Mouse (Mus musculus) ES-Bruce4 (cell line): ENCODE results near the gene Zfp39. TPM values are rescaled to one million over a fixed set of nuclear protein-coding genes. Genes with fewer than 3 reads are reported as not detected.

Experiments
- H3K27ac ChIP-seq: 2 replicates; pipeline ENCODE4 v1.5.1; 2012; ENCODE audit warnings: low read length, inconsistent platforms; ENCODE audit not compliant: insufficient read depth
- H3K27me3 ChIP-seq: 2 replicates; pipeline ENCODE4 v1.6.1; 2012; ENCODE audit warnings: mild to moderate bottlenecking, low read length, inconsistent platforms; ENCODE audit not compliant: control insufficient read depth, poor library complexity, insufficient read depth, severe bottlenecking
- H3K36me3 ChIP-seq: 2 replicates; pipeline ENCODE4 v1.6.1; 2012; ENCODE audit warnings: inconsistent platforms, mild to moderate bottlenecking, low read length, moderate library complexity; ENCODE audit not compliant: control insufficient read depth, poor library complexity, insufficient read depth, severe bottlenecking
- H3K4me1 ChIP-seq: one replicate; pipeline ENCODE4 v1.8.1; 2011; ENCODE audit warnings: low read length; ENCODE audit not compliant: control insufficient read depth, insufficient read depth
- H3K4me3 ChIP-seq: 2 replicates; pipeline ENCODE4 v1.5.1; 2011; ENCODE audit warnings: low read depth, mild to moderate bottlenecking, low read length
- H3K9ac ChIP-seq: 2 replicates; pipeline ENCODE4 v1.6.1; 2012; ENCODE audit warnings: low read depth, mild to moderate bottlenecking, inconsistent platforms; ENCODE audit not compliant: poor library complexity, severe bottlenecking
- H3K9me3 ChIP-seq: replicated peaks from 2 replicates; pipeline ENCODE4 v1.6.1; 2012; ENCODE audit warnings: mild to moderate bottlenecking, low read length, inconsistent platforms; ENCODE audit not compliant: control insufficient read depth, poor library complexity, insufficient read depth, severe bottlenecking
- CTCF ChIP-seq: IDR thresholded peaks from one replicate; pipeline ENCODE4 v1.8.1; 2011; ENCODE audit warnings: low read depth, low read length
- EP300 ChIP-seq: IDR thresholded peaks from 2 replicates; pipeline ENCODE4 v1.6.1; 2011; ENCODE audit warnings: low read depth, low read length; ENCODE audit not compliant: insufficient read depth
- POLR2A ChIP-seq: IDR thresholded peaks from one replicate; pipeline ENCODE4 v1.8.1; 2011; ENCODE audit warnings: low read length; ENCODE audit not compliant: insufficient read depth
- polyA plus RNA-seq: library from polyadenylated mRNA; stranded (reverse); fragments of >200 nt; gene quantifications from 2 replicates; pipeline ENCODE4 v1.2.4, GENCODE M21; 2011; ENCODE audit warnings: low read depth; ENCODE audit not compliant: missing spikeins, insufficient read depth, insufficient read length

Zfp39 gene
- polyA plus RNA-seq, 1 experiment, result 6.1 TPM

DNA sequence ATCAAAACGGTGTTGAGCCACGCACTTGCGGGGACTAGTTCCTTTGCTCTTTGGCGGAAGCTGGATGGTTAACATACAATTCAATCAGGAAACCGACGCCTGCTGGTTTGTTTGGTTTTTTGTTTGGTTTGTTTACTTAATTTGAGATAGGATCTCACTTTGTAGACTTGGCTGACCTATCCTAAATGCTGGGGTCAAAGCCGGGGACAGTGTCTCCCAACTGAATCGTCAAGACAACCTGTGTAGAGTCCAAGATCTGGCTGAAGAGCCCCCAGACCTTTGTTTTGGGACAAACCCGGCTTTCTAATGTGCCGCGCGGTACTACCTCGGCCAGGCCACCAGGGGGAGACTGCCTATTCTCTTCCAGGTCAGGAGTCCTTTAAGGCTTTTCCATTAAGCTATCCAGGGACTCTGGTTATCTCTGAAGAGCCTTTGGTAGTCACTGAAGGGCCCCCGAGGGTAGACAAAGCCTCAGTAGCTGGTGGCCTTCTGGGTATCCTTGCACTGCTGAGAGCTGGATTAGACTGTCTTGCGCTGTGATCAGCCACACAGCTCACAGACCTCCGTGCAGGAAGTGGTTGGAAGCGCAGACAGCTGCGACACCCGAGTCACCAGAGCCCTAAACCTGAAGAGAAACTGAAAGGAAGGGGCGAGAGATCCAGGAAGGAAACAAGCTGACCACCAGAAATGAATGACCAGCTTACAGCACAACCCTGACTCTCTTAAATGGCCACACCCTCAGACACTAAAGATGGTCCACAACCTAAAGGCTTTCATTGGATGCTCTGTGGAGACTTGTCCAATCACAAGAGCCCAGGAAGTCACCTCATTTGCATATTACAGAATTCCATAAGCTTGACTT, 24.0 kb upstream of the Zfp39 start:
- Histone ChIP-seq H3K4me3 (no peak overlapping the region), H3K27ac (no peak overlapping the region), H3K36me3 (0 out of 2 replicates have a peak, but pooled peaks cover 6% of the 10 kb centered on the region), H3K9ac (no peak overlapping the region), H3K27me3 (no peaks in the 10 kb centered on the region), H3K4me1 (peaks cover 2% of the 10 kb centered on the region), H3K9me3 (no peaks in the 10 kb centered on the region)
- no peak for TF ChIP-seq EP300
- TF ChIP-seq POLR2A, result no peak
- peak; percentile 73 for TF ChIP-seq CTCF

DNA sequence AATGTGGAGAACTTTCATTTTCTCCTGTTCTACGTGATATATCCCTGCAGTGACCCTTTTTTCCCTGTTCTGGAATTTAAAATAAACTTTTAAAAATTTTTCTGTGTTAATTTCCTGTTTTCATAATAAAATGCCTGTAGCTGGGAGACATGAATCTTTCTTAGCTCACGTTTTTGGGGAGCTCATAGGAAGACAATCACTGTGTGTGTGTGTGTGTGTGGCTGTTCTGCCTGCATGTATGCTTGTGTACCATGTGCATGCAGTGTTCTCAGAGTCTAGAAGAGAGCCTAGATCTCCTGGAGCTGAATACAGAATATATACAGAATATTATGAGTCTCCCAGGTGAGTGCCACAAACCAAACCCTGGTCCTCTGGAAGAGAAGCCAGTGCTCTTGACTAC, 23.0 kb upstream of the Zfp39 start:
- no peak overlapping the region for H3K4me3 ChIP-seq
- H3K27me3 ChIP-seq, result no peaks in the 10 kb centered on the region
- no peaks in the 10 kb centered on the region for H3K9me3 ChIP-seq
- TF ChIP-seq CTCF, result no peak
- no peak for TF ChIP-seq POLR2A
- TF ChIP-seq EP300, result no peak
- peaks cover 2% of the 10 kb centered on the region for H3K4me1 ChIP-seq
- no peak overlapping the region for H3K27ac ChIP-seq
- H3K36me3 ChIP-seq, result 0 out of 2 replicates have a peak, but pooled peaks cover 2% of the 10 kb centered on the region
- no peak overlapping the region for H3K9ac ChIP-seq

DNA sequence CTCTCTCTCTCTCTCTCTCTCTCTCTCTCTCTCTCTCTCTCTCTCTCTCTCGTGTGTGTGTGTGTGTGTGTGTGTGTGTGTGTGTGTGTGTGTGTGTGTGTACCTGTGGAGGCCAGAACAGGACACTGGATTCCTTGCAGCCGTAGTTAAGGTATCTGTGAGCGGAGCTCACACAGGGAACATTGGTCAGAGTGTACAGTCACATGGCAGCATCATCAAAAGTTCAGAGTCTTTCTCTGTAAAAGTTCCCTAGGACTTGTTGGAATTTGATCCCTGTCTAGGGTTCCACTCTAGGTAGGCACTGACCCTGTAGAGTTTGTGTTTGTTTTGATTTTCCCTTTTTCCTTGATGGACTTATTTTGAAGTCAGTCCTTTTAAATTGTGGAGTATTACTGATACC, 22.6 kb upstream of the Zfp39 start:
- no peak for TF ChIP-seq EP300
- no peak for TF ChIP-seq CTCF
- no peak for TF ChIP-seq POLR2A
- Histone ChIP-seq H3K27me3 (no peaks in the 10 kb centered on the region), H3K9me3 (no peaks in the 10 kb centered on the region), H3K36me3 (no peaks in the 10 kb centered on the region), H3K4me1 (peaks cover 2% of the 10 kb centered on the region), H3K9ac (no peak overlapping the region), H3K27ac (no peak overlapping the region), H3K4me3 (no peak overlapping the region)

DNA sequence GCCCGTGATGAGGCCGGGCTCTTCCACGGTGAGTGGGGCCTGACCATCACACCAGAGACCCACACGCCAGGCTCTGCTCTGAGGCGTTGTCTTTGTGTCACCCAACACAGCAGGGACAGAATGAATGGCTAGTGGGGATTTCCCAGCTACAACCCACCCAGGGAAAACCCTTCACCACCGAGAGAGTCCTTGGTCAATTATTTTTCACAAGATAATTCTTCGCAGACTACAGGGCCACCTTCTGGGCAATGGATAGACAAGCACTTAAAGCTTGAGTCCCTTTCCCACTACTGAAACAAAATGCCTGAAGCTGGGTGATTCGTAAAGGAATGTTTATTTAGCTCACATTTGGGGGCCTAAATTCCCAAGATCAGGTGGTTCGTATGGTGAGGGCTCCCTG, 18.4 kb upstream of the Zfp39 start:
- Histone ChIP-seq H3K9ac (no peak overlapping the region), H3K4me1 (no peaks in the 10 kb centered on the region), H3K27me3 (no peaks in the 10 kb centered on the region), H3K36me3 (no peaks in the 10 kb centered on the region), H3K9me3 (no peaks in the 10 kb centered on the region), H3K27ac (no peak overlapping the region), H3K4me3 (no peak overlapping the region)
- TF ChIP-seq EP300 (no peak), CTCF (no peak), POLR2A (no peak)

DNA sequence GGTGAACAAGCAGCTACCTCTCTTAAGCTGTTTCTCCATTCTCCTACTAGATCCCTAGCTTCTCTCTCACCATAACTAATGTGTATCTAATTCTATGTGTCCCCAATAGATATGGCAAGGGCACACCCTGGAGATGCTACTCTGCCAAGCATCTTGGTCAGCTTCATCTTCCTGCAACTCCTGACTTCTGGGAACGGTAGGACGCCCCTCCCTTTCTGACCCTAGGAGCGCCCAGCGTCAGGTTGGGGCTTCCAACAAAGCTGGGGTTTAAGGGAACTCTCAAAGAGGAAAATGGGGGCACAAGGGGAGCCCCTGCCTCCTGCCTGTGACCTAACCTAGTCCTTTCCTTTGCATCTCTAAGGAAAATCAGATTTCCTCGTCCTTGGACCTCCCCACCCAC, 14.7 kb upstream of the Zfp39 start:
- Histone ChIP-seq H3K27me3 (no peaks in the 10 kb centered on the region), H3K9me3 (no peaks in the 10 kb centered on the region), H3K27ac (no peak overlapping the region), H3K9ac (no peak overlapping the region), H3K4me3 (no peak overlapping the region), H3K4me1 (no peaks in the 10 kb centered on the region), H3K36me3 (no peaks in the 10 kb centered on the region)
- TF ChIP-seq POLR2A, result no peak
- no peak for TF ChIP-seq CTCF
- TF ChIP-seq EP300, result no peak

DNA sequence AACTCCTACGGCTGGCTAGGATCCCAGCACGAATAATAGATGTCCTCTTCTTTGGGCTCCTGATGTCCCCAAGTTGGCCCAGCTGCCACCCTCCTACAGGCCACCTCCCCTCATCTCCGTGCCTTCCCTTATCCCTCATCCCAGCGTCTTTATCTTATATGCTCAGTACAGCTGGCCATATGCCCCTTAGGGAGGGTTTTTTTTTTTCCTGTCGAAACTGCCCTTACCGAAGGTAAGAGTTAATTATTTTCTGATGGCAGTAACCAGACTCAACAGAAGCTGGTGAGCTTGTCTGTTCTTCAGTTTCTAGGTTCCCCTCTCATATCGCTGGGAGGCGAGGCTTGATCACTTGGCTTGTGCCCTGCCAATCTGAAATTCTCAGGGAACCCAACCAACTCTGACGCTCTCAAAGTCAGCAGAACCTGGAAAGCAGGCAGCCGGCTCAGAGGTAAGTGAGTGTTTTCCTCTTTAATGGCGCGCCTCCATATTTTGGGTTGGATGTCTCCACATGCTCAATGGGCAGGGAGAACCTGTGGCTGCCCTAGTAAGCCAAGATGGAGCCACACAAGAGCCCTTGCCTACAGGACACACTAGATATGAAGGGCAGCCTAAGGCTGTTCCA, 13.8 kb upstream of the Zfp39 start, which contains the start of gene Btnl10:
Gene Btnl10 (plus strand): TSS at position 164 of the 622 bp plus-strand sequence.
- Histone ChIP-seq H3K4me1 (no peaks in the 10 kb centered on the region), H3K4me3 (no peak within 1 kb of the TSS), H3K9me3 (no peaks in the 10 kb centered on the region), H3K9ac (no peak within 1 kb of the TSS), H3K27me3 (no peaks in the 10 kb centered on the region), H3K36me3 (no peaks in the 10 kb centered on the region), H3K27ac (no peak within 1 kb of the TSS)
- TF ChIP-seq POLR2A (no peak), EP300 (no peak), CTCF (no peak)
